Mouse (Mus musculus) hindbrain, embryonic 11.5 days (tissue): Measurements from ENCODE around the gene Trim8. TPM values are rescaled to one million over a fixed set of nuclear protein-coding genes. Genes with fewer than 3 reads are reported as not detected.

Source experiments
- ATAC-seq: fragments of 200-750 bp; cut with Nextera tagmentation; 2 replicates; pipeline ENCODE4 v1.8.0; 2017; ENCODE audit warnings: mild to moderate bottlenecking, moderate TSS enrichment, moderate library complexity; ENCODE audit not compliant: low FRiP score
- DNase-seq: peaks from one replicate; pipeline ENCODE4 v3.0.0-alpha.2; 2015; ENCODE audit warnings: low spot score
- H3K27ac ChIP-seq: fragments of 300-500 bp; sonication (generic); 2 replicates; pipeline ENCODE4 v1.5.1; 2014; ENCODE audit warnings: mild to moderate bottlenecking, low read depth, low read length
- H3K27me3 ChIP-seq: fragments of 300-500 bp; sonication (generic); 2 replicates; pipeline ENCODE4 v1.6.1; 2014; ENCODE audit warnings: mild to moderate bottlenecking, low read length, moderate library complexity, mixed read lengths; ENCODE audit not compliant: control insufficient read depth, insufficient read depth
- H3K36me3 ChIP-seq: fragments of 300-500 bp; sonication (generic); 2 replicates; pipeline ENCODE4 v1.6.1; 2014; ENCODE audit warnings: mild to moderate bottlenecking, low read length, moderate library complexity, mixed read lengths; ENCODE audit not compliant: control insufficient read depth, insufficient read depth
- H3K4me1 ChIP-seq: fragments of 300-500 bp; sonication (generic); replicated peaks from 2 replicates; pipeline ENCODE4 v1.6.1; 2014; ENCODE audit warnings: low read length, mixed read lengths; ENCODE audit not compliant: control insufficient read depth, insufficient read depth
- H3K4me2 ChIP-seq: fragments of 300-500 bp; sonication (generic); replicated peaks from 2 replicates; pipeline ENCODE4 v1.6.1; 2014; ENCODE audit warnings: mild to moderate bottlenecking, low read depth, low read length
- H3K4me3 ChIP-seq: fragments of 300-500 bp; sonication (generic); 2 replicates; pipeline ENCODE4 v1.5.1; 2014; ENCODE audit warnings: low read depth, low read length
- H3K9ac ChIP-seq: fragments of 300-500 bp; sonication (generic); 2 replicates; pipeline ENCODE4 v1.6.1; 2014; ENCODE audit warnings: low read depth, low read length
- H3K9me3 ChIP-seq: fragments of 300-500 bp; sonication (generic); 2 replicates; pipeline ENCODE4 v1.6.1; 2016; ENCODE audit warnings: low read length; ENCODE audit not compliant: control insufficient read depth
- WGBS: fragments of 180-500 bp; shearing (Covaris S2); extraction: QIAGEN DNeasy Blood & Tissue Kit; methylation state at CpG from one replicate; pipeline ENCODE4 v1.1.7; 2014; 5-methylcytosine and 5-hydroxymethylcytosine counted together
- polyA plus RNA-seq: library from polyadenylated mRNA; unstranded; fragments of >200 nt; fragmentation: Nextera tagmentation; extraction: Ambion mirVana; gene quantifications from 2 replicates; pipeline ENCODE4 v1.2.1, GENCODE M21; 2014

Gene Trim8
- polyA plus RNA-seq, 1 experiment from 2014 or later = 30.6 TPM

GRCm38 (mm10) chr19:46499836-46500580, 1.5 kb upstream of the Trim8 start:
- ATAC-seq (peak; percentile 86), DNase-seq (peak; percentile 100)
- Histone ChIP-seq H3K4me3 (peak overlapping the region; percentile 87), H3K27ac (peak overlapping the region; percentile 100), H3K27me3 (no peaks in the 10 kb centered on the region), H3K4me2 (peak overlapping the region; percentile 92), H3K36me3 (no peaks in the 10 kb centered on the region), H3K9me3 (no peaks in the 10 kb centered on the region), H3K4me1 (peaks cover 3% of the 10 kb centered on the region; the same call in 1 of the 2 replicates), H3K9ac (peak overlapping the region; percentile 94)
- 0% methylated on average over 47 of the region's 52 CpGs for WGBS

GRCm38 (mm10) chr19:46500581-46501341, 741 bp upstream of the Trim8 start:
- Histone ChIP-seq H3K4me1 (peaks cover 8% of the 10 kb centered on the region), H3K27ac (peak overlapping the region; percentile 100), H3K27me3 (no peaks in the 10 kb centered on the region), H3K36me3 (no peaks in the 10 kb centered on the region), H3K9ac (peak overlapping the region; percentile 94), H3K4me3 (peak overlapping the region; percentile 87), H3K4me2 (peak overlapping the region; percentile 92), H3K9me3 (no peaks in the 10 kb centered on the region)
- under 1% methylated on average over 43 of the region's 50 CpGs for WGBS
- DNase-seq = peak; percentile 83
- peak; percentile 41 for ATAC-seq

GRCm38 (mm10) chr19:46502069-46502455, 560 bp downstream of the Trim8 start:
- peaks cover 20% of the 10 kb centered on the region for H3K4me1 ChIP-seq
- peak overlapping the region; percentile 100 for H3K27ac ChIP-seq
- peak overlapping the region; percentile 92 for H3K4me2 ChIP-seq
- H3K9me3 ChIP-seq = no peaks in the 10 kb centered on the region
- peak overlapping the region; percentile 87 for H3K4me3 ChIP-seq
- H3K36me3 ChIP-seq = 0 out of 2 replicates have a peak, but pooled peaks cover 2% of the 10 kb centered on the region
- peak; percentile 74 for DNase-seq
- ATAC-seq = no peak
- H3K9ac ChIP-seq = peak overlapping the region; percentile 94
- WGBS = under 1% methylated on average over 43 of the region's 46 CpGs
- no peaks in the 10 kb centered on the region for H3K27me3 ChIP-seq

GRCm38 (mm10) chr19:46502471-46503166, 1.1 kb downstream of the Trim8 start:
- Histone ChIP-seq H3K9ac (peak overlapping the region; percentile 94), H3K36me3 (0 out of 2 replicates have a peak, but pooled peaks cover 2% of the 10 kb centered on the region), H3K9me3 (no peaks in the 10 kb centered on the region), H3K27ac (peak overlapping the region; percentile 100), H3K4me2 (peak overlapping the region; percentile 92), H3K4me1 (peaks cover 24% of the 10 kb centered on the region), H3K27me3 (no peaks in the 10 kb centered on the region), H3K4me3 (peak overlapping the region; percentile 87)
- DNase-seq (peak; percentile 75), ATAC-seq (no peak)
- under 1% methylated on average over 53 of the region's 53 CpGs for WGBS

GRCm38 (mm10) chr19:46503351-46504084, 2.0 kb downstream of the Trim8 start:
- Histone ChIP-seq H3K9ac (peak overlapping the region; percentile 94), H3K4me3 (peak overlapping the region; percentile 87), H3K4me2 (peak overlapping the region; percentile 92), H3K4me1 (peaks cover 29% of the 10 kb centered on the region), H3K27ac (peak overlapping the region; percentile 100), H3K36me3 (0 out of 2 replicates have a peak, but pooled peaks cover 2% of the 10 kb centered on the region), H3K9me3 (no peaks in the 10 kb centered on the region), H3K27me3 (no peaks in the 10 kb centered on the region)
- peak; percentile 72 for DNase-seq
- under 1% methylated on average over 21 of the region's 21 CpGs for WGBS
- ATAC-seq = no peak

GRCm38 (mm10) chr19:46504085-46504552, 2.6 kb downstream of the Trim8 start:
- Histone ChIP-seq H3K27ac (peak overlapping the region; percentile 100), H3K36me3 (0 out of 2 replicates have a peak, but pooled peaks cover 2% of the 10 kb centered on the region), H3K9me3 (no peaks in the 10 kb centered on the region), H3K4me1 (peaks cover 32% of the 10 kb centered on the region), H3K4me3 (peak overlapping the region; percentile 87), H3K27me3 (no peaks in the 10 kb centered on the region), H3K9ac (peak overlapping the region; percentile 94), H3K4me2 (peak overlapping the region; percentile 92)
- ATAC-seq (no peak), DNase-seq (no peak)
- 4% methylated on average over 4 of the region's 4 CpGs for whole genome bisulfite sequencing

- 0 out of 2 replicates have a peak, but pooled peaks cover 3% of the 10 kb centered on the region for H3K36me3 ChIP-seq
- 60% methylated on average over 9 of the region's 9 CpGs for WGBS
- H3K9ac ChIP-seq = peak overlapping the region; percentile 94
Observed at GRCm38 (mm10) chr19:46504822-46505417, 3.4 kb downstream of the Trim8 start.

More at GRCm38 (mm10) chr19:46504822-46505417, 3.4 kb downstream of the Trim8 start:
- no peaks in the 10 kb centered on the region for H3K9me3 ChIP-seq
- ATAC-seq (no peak), DNase-seq (no peak)
- peaks cover 32% of the 10 kb centered on the region for H3K4me1 ChIP-seq
- H3K4me2 ChIP-seq = peak overlapping the region; percentile 92
- no peaks in the 10 kb centered on the region for H3K27me3 ChIP-seq
- H3K4me3 ChIP-seq = peak overlapping the region; percentile 87
- peak overlapping the region; percentile 100 for H3K27ac ChIP-seq
